Mouse (Mus musculus): ENCODE results near the gene Cabin1.

DNA sequence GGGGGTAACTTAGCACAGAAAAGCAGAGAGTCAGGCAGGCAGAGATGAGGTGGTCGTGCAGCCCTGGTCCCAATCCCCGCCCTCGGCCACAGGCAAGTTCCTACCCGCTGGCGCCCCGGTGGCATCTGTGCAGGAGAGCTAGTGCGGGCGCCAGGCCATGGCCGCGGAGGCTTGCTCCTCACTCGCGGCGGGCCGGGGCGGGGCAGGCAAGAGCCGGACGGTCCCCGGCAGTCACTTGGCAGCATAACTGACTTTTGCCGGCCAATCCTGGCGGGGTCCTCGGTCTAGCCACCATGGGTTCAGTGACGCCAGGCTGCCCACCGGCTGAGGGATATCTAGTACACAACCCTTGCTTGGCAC lies 96.2 kb downstream of the Cabin1 start:
- no peak for TF ChIP-seq MAFK (IDR thresholded peaks at IDR 0.05; ENCODE audit: insufficient read depth, low read depth, low read length)
- no peak for TF ChIP-seq HCFC1 (IDR thresholded peaks at IDR 0.05; ENCODE audit: borderline replicate concordance, insufficient read depth, low read length)
